Mouse (Mus musculus) forebrain, postnatal 0 days (tissue): ENCODE measurements at regions not wholly inside any gene's neighbourhood (a gene's known extent, or its start where the extent isn't known, plus 50 kb on each side); places are given as distances from the start of the nearest gene placed in this dataset.

Experiments
- ATAC-seq: fragments of 200-750 bp; cut with Nextera tagmentation; 2 replicates; pipeline ENCODE4 v1.8.0; 2017; ENCODE audit warnings: mild to moderate bottlenecking, moderate library complexity
- DNase-seq: peaks from one replicate; pipeline ENCODE4 v3.0.0-alpha.2; 2015
- H3K27ac ChIP-seq: fragments of 300-500 bp; sonication (generic); 2 replicates; pipeline ENCODE4 v1.5.1; 2014; ENCODE audit warnings: low read depth, mild to moderate bottlenecking, antibody characterized with exemption, low read length, moderate library complexity, mixed read lengths
- H3K27me3 ChIP-seq: fragments of 300-500 bp; sonication (generic); 2 replicates; pipeline ENCODE4 v1.6.1; 2014; ENCODE audit warnings: mild to moderate bottlenecking, low read length, mixed read lengths; ENCODE audit not compliant: insufficient read depth
- H3K36me3 ChIP-seq: fragments of 300-500 bp; sonication (generic); 2 replicates; pipeline ENCODE4 v1.6.1; 2014; ENCODE audit warnings: mild to moderate bottlenecking, moderate library complexity; ENCODE audit not compliant: insufficient read depth
- H3K4me1 ChIP-seq: fragments of 300-500 bp; sonication (generic); 2 replicates; pipeline ENCODE4 v1.6.1; 2014; ENCODE audit warnings: antibody characterized with exemption; ENCODE audit not compliant: insufficient read depth
- H3K4me2 ChIP-seq: fragments of 300-500 bp; sonication (generic); 2 replicates; pipeline ENCODE4 v1.6.1; 2014; ENCODE audit warnings: low read depth, mild to moderate bottlenecking, moderate library complexity
- H3K4me3 ChIP-seq: fragments of 300-500 bp; sonication (generic); 2 replicates; pipeline ENCODE4 v1.5.1; 2014; ENCODE audit warnings: low read depth, low read length, mixed read lengths
- H3K9ac ChIP-seq: fragments of 300-500 bp; sonication (generic); 2 replicates; pipeline ENCODE4 v1.6.1; 2014; ENCODE audit warnings: mild to moderate bottlenecking
- H3K9me3 ChIP-seq: fragments of 300-500 bp; sonication (generic); 2 replicates; pipeline ENCODE4 v1.6.1; 2016; ENCODE audit warnings: low read length
- CTCF ChIP-seq: sonication (generic); IDR thresholded peaks from 2 replicates; pipeline ENCODE4 v1.5.1; 2016; ENCODE audit warnings: antibody characterized with exemption, control low read depth, low read depth
- WGBS: fragments of 180-500 bp; shearing (Covaris S2); extraction: QIAGEN DNeasy Blood & Tissue Kit; methylation state at CpG from one replicate; pipeline ENCODE4 v1.1.7; 2014; 5-methylcytosine and 5-hydroxymethylcytosine counted together

DNA sequence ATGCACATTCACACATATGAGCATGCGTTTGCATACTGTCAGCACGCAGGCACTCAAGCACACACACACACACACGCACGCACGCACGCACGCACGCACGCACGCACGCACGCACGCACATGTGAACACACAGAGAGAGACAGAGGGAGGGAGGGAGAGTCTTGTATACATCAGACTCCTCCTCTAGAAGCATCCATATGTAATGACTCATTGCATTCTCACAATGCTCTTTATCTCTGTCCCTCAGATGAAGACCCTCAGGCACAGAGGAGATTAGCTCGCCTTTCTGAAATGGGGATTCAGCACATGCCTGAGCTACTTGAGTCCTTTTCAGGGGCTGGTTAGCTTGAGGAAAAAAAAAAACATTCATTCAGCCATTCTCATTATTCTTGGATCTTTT, 79.6 kb upstream of the 1700025G04Rik start:
- H3K9me3 ChIP-seq = no peaks in the 10 kb centered on the region
- DNase-seq (no peak), ATAC-seq (peak; percentile 24; the same call in 1 of the 2 replicates)
- 64% methylated on average over 14 of the region's 14 CpGs for WGBS
- H3K4me2 ChIP-seq = no peak overlapping the region
- TF ChIP-seq CTCF = no peak
- no peaks in the 10 kb centered on the region for H3K27me3 ChIP-seq
- H3K4me1 ChIP-seq = no peaks in the 10 kb centered on the region; the same call in 1 of the 2 replicates
- no peak overlapping the region for H3K4me3 ChIP-seq
- H3K36me3 ChIP-seq = no peaks in the 10 kb centered on the region
- H3K9ac ChIP-seq = no peak overlapping the region
- no peak overlapping the region for H3K27ac ChIP-seq

- H3K27ac ChIP-seq = no peak overlapping the region
- H3K4me3 ChIP-seq = no peak overlapping the region
- H3K9ac ChIP-seq = no peak overlapping the region
- TF ChIP-seq CTCF = no peak
- DNase-seq (no peak), ATAC-seq (no peak)
- no peak overlapping the region for H3K4me2 ChIP-seq
- no peaks in the 10 kb centered on the region; the same call in 1 of the 2 replicates for H3K4me1 ChIP-seq
- no peaks in the 10 kb centered on the region for H3K27me3 ChIP-seq
- H3K9me3 ChIP-seq = no peaks in the 10 kb centered on the region
- 48% methylated on average over 4 of the region's 4 CpGs for WGBS
- no peaks in the 10 kb centered on the region for H3K36me3 ChIP-seq
These were observed 78.4 kb upstream of the 1700025G04Rik start for GRCm38 (mm10) chr1:152168284-152168683.

DNA sequence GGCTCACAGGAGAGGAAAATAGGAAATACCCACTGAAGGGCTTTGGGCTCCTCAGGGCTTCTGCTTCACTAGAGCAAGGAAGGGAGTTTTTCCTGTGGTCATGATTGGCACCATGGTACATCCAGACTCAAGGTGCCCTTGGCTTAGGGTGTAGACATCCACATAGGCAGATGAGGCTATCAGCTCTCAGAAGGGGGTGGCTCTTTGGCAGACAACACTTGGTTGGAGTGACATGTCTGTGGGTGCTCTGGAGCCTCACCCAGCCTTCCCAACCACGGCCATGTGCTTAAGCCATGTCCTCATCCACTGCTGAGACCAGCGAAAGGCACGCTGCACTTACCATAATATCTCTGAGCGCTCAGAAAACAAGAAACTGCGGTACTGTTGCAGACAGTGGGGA, 77.8 kb upstream of the 1700025G04Rik start:
- WGBS = 87% methylated on average over 5 of the region's 5 CpGs
- Histone ChIP-seq H3K27me3 (no peaks in the 10 kb centered on the region), H3K36me3 (no peaks in the 10 kb centered on the region), H3K4me2 (no peak overlapping the region), H3K9me3 (no peaks in the 10 kb centered on the region), H3K4me1 (no peaks in the 10 kb centered on the region; the same call in 1 of the 2 replicates), H3K4me3 (no peak overlapping the region), H3K27ac (no peak overlapping the region), H3K9ac (no peak overlapping the region)
- DNase-seq = no peak
- ATAC-seq = no peak
- TF ChIP-seq CTCF = no peak

DNA sequence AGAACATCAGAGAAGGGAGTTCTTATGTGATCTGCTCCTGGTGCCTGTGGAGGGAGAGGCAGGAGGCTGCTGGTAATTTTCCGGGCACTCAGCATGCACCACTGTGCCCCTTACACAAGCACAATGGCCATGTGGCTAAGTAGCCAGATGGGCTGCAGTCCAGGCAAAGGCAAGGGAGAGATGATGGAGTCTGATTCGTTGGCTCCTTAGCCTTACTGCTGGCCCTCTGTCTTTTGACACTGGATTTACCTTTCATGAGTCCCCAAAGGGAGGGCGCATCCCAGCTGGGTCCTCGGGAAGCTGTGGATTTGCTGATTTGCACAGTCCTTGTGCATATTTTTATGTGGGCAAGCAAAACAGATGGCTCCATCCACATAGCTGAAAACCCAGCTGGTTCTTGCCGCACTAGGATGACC, 75.6 kb upstream of the 1700025G04Rik start:
- Histone ChIP-seq H3K4me3 (no peak overlapping the region), H3K4me2 (no peak overlapping the region), H3K36me3 (no peaks in the 10 kb centered on the region), H3K27ac (peak overlapping the region; percentile 17; the same call in 1 of the 2 replicates), H3K9me3 (no peaks in the 10 kb centered on the region), H3K9ac (no peak overlapping the region), H3K27me3 (no peaks in the 10 kb centered on the region), H3K4me1 (no peaks in the 10 kb centered on the region; the same call in 1 of the 2 replicates)
- WGBS = 21% methylated on average over 5 of the region's 5 CpGs
- peak; percentile 81 for ATAC-seq
- DNase-seq = peak; percentile 56
- TF ChIP-seq CTCF = no peak

DNA sequence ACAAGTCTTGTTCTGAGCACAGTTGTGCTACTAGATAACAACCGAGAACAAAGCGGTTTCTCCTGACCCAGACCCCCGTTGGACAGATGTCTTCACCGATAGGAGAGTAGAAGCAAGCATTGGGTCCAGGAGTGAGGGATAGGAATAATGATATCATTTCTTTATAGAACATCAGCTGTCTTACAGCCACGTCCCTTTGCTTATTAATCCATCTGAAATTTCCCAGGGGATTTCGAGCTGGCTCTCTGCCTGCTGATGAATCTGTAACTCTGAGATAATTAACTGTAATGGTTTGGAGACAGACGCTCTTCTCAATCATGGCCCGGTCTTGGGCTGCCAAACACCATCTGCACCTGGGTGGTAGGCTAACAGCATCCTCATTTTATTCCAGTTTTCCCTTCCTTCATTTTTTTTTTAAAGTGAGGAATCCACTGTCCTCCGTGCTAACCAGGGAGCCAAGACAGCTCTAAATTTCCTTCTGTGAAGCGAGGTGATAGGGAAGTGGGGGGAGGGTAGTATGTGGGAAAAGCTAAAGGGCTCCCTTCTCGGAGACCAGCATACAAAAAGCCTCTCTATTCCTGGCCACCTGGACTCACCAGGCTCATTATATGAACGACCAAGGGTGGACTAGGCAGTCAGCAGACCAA, 75.0 kb upstream of the 1700025G04Rik start:
- peak; percentile 51 for DNase-seq
- no peak for TF ChIP-seq CTCF
- Histone ChIP-seq H3K9me3 (no peaks in the 10 kb centered on the region), H3K4me2 (no peak overlapping the region), H3K4me1 (no peaks in the 10 kb centered on the region; the same call in 1 of the 2 replicates), H3K9ac (no peak overlapping the region), H3K27me3 (no peaks in the 10 kb centered on the region), H3K4me3 (no peak overlapping the region), H3K36me3 (no peaks in the 10 kb centered on the region), H3K27ac (peak overlapping the region; percentile 17; the same call in 1 of the 2 replicates)
- 33% methylated on average over 12 of the region's 12 CpGs for WGBS
- ATAC-seq = peak; percentile 33

- Histone ChIP-seq H3K9ac (no peak overlapping the region), H3K4me2 (no peak overlapping the region), H3K4me3 (no peak overlapping the region), H3K36me3 (no peaks in the 10 kb centered on the region), H3K27ac (no peak overlapping the region), H3K4me1 (no peaks in the 10 kb centered on the region; the same call in 1 of the 2 replicates), H3K27me3 (no peaks in the 10 kb centered on the region), H3K9me3 (no peaks in the 10 kb centered on the region)
- no peak for TF ChIP-seq CTCF
- ATAC-seq (no peak), DNase-seq (no peak)
- 76% methylated on average over 5 of the region's 5 CpGs for WGBS
These were observed 74.3 kb upstream of the 1700025G04Rik start for GRCm38 (mm10) chr1:152164212-152164611.

- no peak for TF ChIP-seq CTCF
- Histone ChIP-seq H3K4me1 (no peaks in the 10 kb centered on the region), H3K36me3 (no peaks in the 10 kb centered on the region), H3K9me3 (no peaks in the 10 kb centered on the region), H3K27me3 (no peaks in the 10 kb centered on the region), H3K4me2 (no peak overlapping the region), H3K27ac (no peak overlapping the region), H3K9ac (no peak overlapping the region), H3K4me3 (no peak overlapping the region)
- WGBS = 88% methylated on average over 5 of the region's 5 CpGs
- DNase-seq = no peak
- ATAC-seq = no peak
These were observed 62.5 kb upstream of the 1700025G04Rik start for GRCm38 (mm10) chr1:152152474-152152873.
